In genomic region chr6:55038671-55039445, GRCm38 (mm10) we compare ENCODE assay signal across 8 mouse cellular contexts. TPM values are rescaled to one million over a fixed set of nuclear protein-coding genes. Genes with fewer than 3 reads are reported as not detected.
A peak's percentile ranks its signal among the peaks of the same experiment; 100 is the strongest.
DNase-seq lines count a peak whose midpoint lies in the region; ATAC-seq and TF ChIP-seq lines count a peak whose summit lies in the region.

No protein-coding gene starts in this region.

- no peaks in the 10 kb centered on the region for H3K36me3 ChIP-seq in heart, embryonic 15.5 days
- H3K36me3 ChIP-seq in liver, embryonic 14.5 days (replicated peaks; ENCODE audit: control insufficient read depth, insufficient read depth, low read depth) = no peaks in the 10 kb centered on the region

- H3K4me2 ChIP-seq in heart, embryonic 15.5 days = peak overlapping the region; percentile 84
- H3K4me2 ChIP-seq in liver, embryonic 14.5 days (ENCODE audit: low read depth) = peak overlapping the region; percentile 89

- no peak for TF ChIP-seq CTCF in liver, embryonic 14.5 days (IDR thresholded peaks at IDR 0.05; ENCODE audit: low read depth)
- no peak for TF ChIP-seq CTCF in olfactory bulb, adult 2 months (IDR thresholded peaks at IDR 0.05; ENCODE audit: insufficient read depth, low read depth, low read length)

- no peaks in the 10 kb centered on the region for H3K9me3 ChIP-seq in heart, embryonic 15.5 days (replicated peaks)
- no peaks in the 10 kb centered on the region for H3K9me3 ChIP-seq in liver, embryonic 14.5 days (ENCODE audit: control insufficient read depth, low read length)

- H3K9ac ChIP-seq in heart, embryonic 15.5 days = peak overlapping the region; percentile 89
- H3K9ac ChIP-seq in liver, embryonic 14.5 days (replicated peaks) = peak overlapping the region; percentile 99

- H3K27ac ChIP-seq in heart, embryonic 15.5 days = peak overlapping the region; percentile 94
- peak overlapping the region; percentile 89 for H3K27ac ChIP-seq in liver, embryonic 14.5 days
- H3K27ac ChIP-seq in olfactory bulb, adult 2 months (ENCODE audit: insufficient read depth, low read depth, low read length) = peak overlapping the region; percentile 75; the same call in 1 of the 2 replicates

- no peak for TF ChIP-seq POLR2A in olfactory bulb, adult 2 months (IDR thresholded peaks at IDR 0.05; ENCODE audit: insufficient read depth, low read depth, low read length)

- no peak for ATAC-seq in cerebellum, adult (ENCODE audit: insufficient number of reproducible peaks, low FRiP score, low TSS enrichment)
- ATAC-seq in heart, embryonic 15.5 days (replicated peaks; ENCODE audit: insufficient number of reproducible peaks, insufficient read depth, low FRiP score, low read depth) = no peak
- ATAC-seq in liver, embryonic 14.5 days (ENCODE audit: insufficient read depth) = peak; percentile 66

- no peaks in the 10 kb centered on the region for H3K27me3 ChIP-seq in heart, embryonic 15.5 days
- no peaks in the 10 kb centered on the region for H3K27me3 ChIP-seq in liver, embryonic 14.5 days (ENCODE audit: control insufficient read depth, insufficient read depth, low read length)

- peak overlapping the region; percentile 84 for H3K4me3 ChIP-seq in heart, embryonic 15.5 days
- peak overlapping the region; percentile 74 to 99 for H3K4me3 ChIP-seq in liver, embryonic 14.5 days (ENCODE audit: insufficient read depth in 1 of 2, low read depth in 2 of 2, low read length in 2 of 2)
- peak overlapping the region; percentile 84 for H3K4me3 ChIP-seq in olfactory bulb, adult 2 months (ENCODE audit: insufficient read depth, low read depth, low read length)

- WGBS in heart, embryonic 15.5 days = 2% methylated on average over 12 of the region's 12 CpGs
- WGBS in liver, embryonic 14.5 days (ENCODE audit: insufficient replicate concordance) = 1% methylated on average over 12 of the region's 12 CpGs
- 1% methylated on average over 12 of the region's 12 CpGs for WGBS in olfactory bulb, adult 2 months

- peaks cover 16% of the 10 kb centered on the region for H3K4me1 ChIP-seq in heart, embryonic 15.5 days (replicated peaks)
- peaks cover 9 to 14% of the 10 kb centered on the region in 2 experiments; a peak in 3 of 4 replicates for H3K4me1 ChIP-seq in liver, embryonic 14.5 days (replicated peaks; ENCODE audit: control insufficient read depth in 2 of 2, insufficient read depth in 2 of 2, low read length in 1 of 2)
- H3K4me1 ChIP-seq in olfactory bulb, adult 2 months (ENCODE audit: control insufficient read depth, insufficient read depth, low read length) = peaks cover 8% of the 10 kb centered on the region; the same call in 1 of the 2 replicates

- TF ChIP-seq EP300 in liver, embryonic 14.5 days (IDR thresholded peaks at IDR 0.05; ENCODE audit: low read depth) = no peak

- DNase-seq in cerebellum, adult 8-10 months = peak; percentile 12
- DNase-seq in A20 (ENCODE audit: low read depth, low spot score) = peak; percentile 68
- peak; percentile 41 for DNase-seq in cerebellum, adult 9-10 months
- peak in 2 of 3 experiments; percentile 37 to 42 for DNase-seq in liver, embryonic 14.5 days (ENCODE audit: low read depth in 3 of 3, low spot score in 3 of 3)
- DNase-seq in right cerebral cortex, postnatal 25 days = no peak

RNA-seq across cellular contexts. Expression of gene Gars, which starts 1.1 kb away (rescaled TPM):
- polyA plus RNA-seq in heart, embryonic 15.5 days (2015; fragmentation: Nextera tagmentation; extraction: Ambion mirVana) = 138 and 144 TPM in 2 replicates
- polyA plus RNA-seq in liver, embryonic 14.5 days (2012; rRNA removed) = 29.4 and 50.9 TPM in 2 replicates
- polyA plus RNA-seq in liver, embryonic 14.5 days (2014; fragmentation: Nextera tagmentation; extraction: Ambion mirVana) = 99.3 and 104 TPM in 2 replicates
- polyA plus RNA-seq in olfactory bulb, adult 2 months (2012; ENCODE audit: insufficient read depth, insufficient read length, low replicate concordance, missing spikeins) = not detected in 2 replicates

RNA-seq across cellular contexts. Expression of gene Ggct, which starts 46.1 kb away (rescaled TPM):
- 4.2 and 4.9 TPM in 2 replicates for polyA plus RNA-seq in heart, embryonic 15.5 days (2015; fragmentation: Nextera tagmentation; extraction: Ambion mirVana)
- 0.31 and 1.1 TPM in 2 replicates for polyA plus RNA-seq in liver, embryonic 14.5 days (2012; rRNA removed)
- polyA plus RNA-seq in liver, embryonic 14.5 days (2014; fragmentation: Nextera tagmentation; extraction: Ambion mirVana) = 4.4 and 6.1 TPM in 2 replicates
- not detected in 2 replicates for polyA plus RNA-seq in olfactory bulb, adult 2 months (2012; ENCODE audit: insufficient read depth, insufficient read length, low replicate concordance, missing spikeins)
